Mouse (Mus musculus) brain, embryonic 14.5 days (tissue): ENCODE results near the gene Megf11. TPM values are rescaled to one million over a fixed set of nuclear protein-coding genes. Genes with fewer than 3 reads are reported as not detected.

Source experiments
- DNase-seq: peaks from one replicate; pipeline ENCODE4 v3.0.0-alpha.2; 2011; ENCODE audit warnings: low read depth
- CTCF ChIP-seq: fragments of 200-500 bp; IDR thresholded peaks from 2 replicates; pipeline ENCODE4 v1.5.1; 2012; ENCODE audit warnings: inconsistent platforms, mild to moderate bottlenecking, moderate library complexity, borderline replicate concordance; ENCODE audit not compliant: insufficient read depth, insufficient read length; ENCODE audit errors: extremely low read depth
- POLR2A ChIP-seq: fragments of 200-500 bp; IDR thresholded peaks from 2 replicates; pipeline ENCODE4 v1.6.1; 2012; ENCODE audit warnings: mild to moderate bottlenecking, inconsistent platforms, borderline replicate concordance; ENCODE audit not compliant: poor library complexity, insufficient read depth, insufficient read length, severe bottlenecking; ENCODE audit errors: extremely low read depth
- polyA plus RNA-seq: library from polyadenylated mRNA; depleted of rRNA; stranded (reverse); fragments of >200 nt; gene quantifications from 2 replicates; pipeline ENCODE4 v1.2.3, GENCODE M21; 2012

Gene Megf11
- polyA plus RNA-seq, 1 experiment: 16.5 TPM

DNA sequence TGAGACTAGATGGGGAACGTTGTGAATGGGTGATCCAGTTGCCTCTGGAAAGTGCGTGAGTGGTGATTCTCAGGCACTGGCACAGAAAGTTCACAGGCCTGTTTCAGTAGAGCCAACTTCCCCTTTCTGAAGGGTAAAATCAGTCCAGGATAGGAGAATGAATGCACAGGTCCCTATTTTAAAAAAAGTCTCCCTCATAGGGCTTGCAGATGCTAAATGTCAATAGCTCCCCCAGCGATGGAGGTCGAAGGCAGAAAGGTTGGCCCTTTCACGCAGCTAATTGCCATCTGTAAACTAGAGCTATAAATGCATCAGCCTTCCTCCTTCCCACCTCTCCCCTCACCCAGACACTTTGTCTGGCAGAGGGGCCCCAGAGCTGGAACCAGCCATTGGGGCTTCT is 200.9 kb downstream of the Megf11 start:
- TF ChIP-seq CTCF (no peak), POLR2A (no peak)
- DNase-seq: no peak

GRCm38 (mm10) chr9:64587991-64588390 is 202.6 kb downstream of the Megf11 start:
- no peak for TF ChIP-seq POLR2A
- TF ChIP-seq CTCF: no peak
- no peak for DNase-seq

- no peak for TF ChIP-seq CTCF
- no peak for TF ChIP-seq POLR2A
- DNase-seq: peak; percentile 69
Measured at GRCm38 (mm10) chr9:64590634-64591041, 205.2 kb downstream of the Megf11 start.

GRCm38 (mm10) chr9:64591436-64591835 is 206.0 kb downstream of the Megf11 start:
- no peak for DNase-seq
- TF ChIP-seq POLR2A (no peak), CTCF (no peak)

DNA sequence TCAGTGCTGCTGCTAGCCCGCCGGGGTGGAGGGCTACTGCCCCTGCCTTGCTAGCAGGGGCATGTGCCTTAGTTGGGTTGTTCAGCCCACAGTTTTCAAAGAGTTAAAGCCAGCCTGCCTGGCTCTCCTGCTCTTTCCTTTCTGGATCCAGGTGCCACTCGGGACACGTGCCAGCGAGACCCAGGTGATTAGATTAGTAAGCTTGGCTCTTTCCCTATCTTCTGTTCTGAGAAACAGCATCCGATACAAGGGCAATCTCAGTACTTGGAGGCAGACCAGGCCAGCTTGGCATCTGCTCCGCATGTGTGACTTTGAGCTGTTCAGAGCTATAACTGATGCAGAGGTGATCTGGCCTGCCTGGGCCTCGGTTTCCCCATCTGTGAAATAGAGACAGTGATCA is 209.0 kb downstream of the Megf11 start:
- no peak for DNase-seq
- TF ChIP-seq CTCF (no peak), POLR2A (no peak)

DNA sequence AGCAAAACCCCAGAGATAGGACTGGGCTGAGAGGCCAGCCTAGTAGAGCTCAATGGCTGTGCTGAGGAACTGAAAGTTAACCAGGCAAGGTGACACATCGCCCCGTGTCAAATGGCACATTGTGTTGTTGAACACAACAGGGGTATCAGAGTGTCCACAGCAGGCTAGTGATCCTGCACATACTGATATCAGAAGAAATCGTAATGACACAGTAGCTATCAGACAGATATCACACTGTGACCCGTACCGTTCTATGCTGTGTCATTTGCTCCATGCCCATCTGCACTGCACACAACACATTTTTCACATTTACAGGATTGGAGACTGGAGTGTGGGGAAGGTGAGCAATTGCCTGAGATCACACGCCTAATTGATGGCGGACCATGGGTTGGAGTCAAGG is 213.0 kb downstream of the Megf11 start:
- TF ChIP-seq POLR2A (no peak), CTCF (no peak)
- no peak for DNase-seq

GRCm38 (mm10) chr9:64600731-64601130 is 215.3 kb downstream of the Megf11 start:
- no peak for DNase-seq
- no peak for TF ChIP-seq POLR2A
- no peak for TF ChIP-seq CTCF

DNA sequence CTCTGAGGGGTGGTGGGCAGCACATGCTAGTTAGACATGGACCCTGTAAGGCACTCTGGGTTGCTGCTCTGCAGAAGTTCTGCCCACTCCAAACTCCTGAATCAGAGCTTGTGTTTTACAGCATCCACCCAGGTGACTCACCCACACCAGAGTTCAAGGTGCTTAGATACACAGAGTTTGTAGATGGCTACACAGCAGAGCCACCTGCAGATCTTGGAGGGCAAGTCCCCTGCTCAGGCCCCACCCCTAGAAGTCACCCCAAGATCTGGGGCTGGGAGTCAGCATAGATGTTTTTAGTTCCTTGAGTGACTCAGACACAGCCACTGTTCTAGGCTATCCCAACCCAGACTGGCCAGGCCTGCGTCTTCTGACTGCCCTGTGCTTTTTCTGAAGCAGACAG is 217.5 kb downstream of the Megf11 start:
- DNase-seq: no peak
- TF ChIP-seq POLR2A (no peak), CTCF (no peak)

GRCm38 (mm10) chr9:64604217-64604711 is 218.8 kb downstream of the Megf11 start:
- DNase-seq: peak; percentile 96
- no peak for TF ChIP-seq POLR2A
- TF ChIP-seq CTCF: no peak

GRCm38 (mm10) chr9:64605077-64605714 is 219.8 kb downstream of the Megf11 start:
- DNase-seq: no peak
- TF ChIP-seq CTCF: no peak
- TF ChIP-seq POLR2A: no peak

- no peak for TF ChIP-seq POLR2A
- TF ChIP-seq CTCF: no peak
- peak; percentile 97 for DNase-seq
Measured at GRCm38 (mm10) chr9:64605735-64606349, 220.4 kb downstream of the Megf11 start.

DNA sequence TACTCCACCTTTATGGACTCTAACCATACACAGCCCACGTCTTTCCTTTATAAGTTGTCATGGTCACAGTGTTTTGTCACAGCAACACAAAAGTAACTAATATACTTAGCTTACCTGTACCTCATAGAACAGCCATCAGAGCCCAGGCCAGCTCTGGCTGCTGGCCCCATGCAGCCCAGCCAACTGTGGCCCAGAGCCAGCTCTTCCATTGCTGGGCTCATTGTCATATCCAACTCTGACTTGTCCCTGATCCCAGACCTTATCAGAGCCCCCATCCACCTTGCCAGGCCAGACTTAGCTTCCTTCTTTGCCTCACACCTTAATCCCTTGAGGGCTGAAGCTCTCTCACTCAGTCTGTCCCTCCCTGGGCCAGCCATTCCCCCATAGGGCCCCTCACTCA is 221.6 kb downstream of the Megf11 start:
- DNase-seq: no peak
- TF ChIP-seq CTCF: no peak
- no peak for TF ChIP-seq POLR2A

DNA sequence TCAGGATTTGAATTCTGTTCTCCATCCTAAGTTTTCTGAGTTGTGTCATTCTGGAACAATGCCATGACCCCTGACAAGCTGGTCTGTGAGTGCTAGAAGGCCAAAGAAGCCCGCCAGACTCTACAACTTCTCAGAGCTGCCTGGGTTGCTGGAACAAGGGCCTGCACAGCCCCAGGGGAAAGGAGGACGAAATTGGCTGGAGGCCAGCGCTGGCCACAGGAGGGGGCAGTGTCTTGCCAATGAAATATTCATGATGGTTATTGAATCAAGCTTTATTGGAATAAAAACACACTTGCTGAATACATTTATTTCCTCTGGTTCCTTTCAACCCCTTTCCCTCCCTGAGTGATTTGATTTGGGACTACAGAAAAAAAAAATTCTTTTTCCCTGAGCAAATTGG is 224.1 kb downstream of the Megf11 start:
- DNase-seq: peak; percentile 89
- TF ChIP-seq POLR2A: no peak
- TF ChIP-seq CTCF: no peak
